Mouse (Mus musculus): ENCODE data around the gene Eif4enif1. TPM values are rescaled to one million over a fixed set of nuclear protein-coding genes. Genes with fewer than 3 reads are reported as not detected.

Eif4enif1 gene
- polyA plus RNA-seq, 2 experiments: 22.3 to 35.9 TPM

DNA sequence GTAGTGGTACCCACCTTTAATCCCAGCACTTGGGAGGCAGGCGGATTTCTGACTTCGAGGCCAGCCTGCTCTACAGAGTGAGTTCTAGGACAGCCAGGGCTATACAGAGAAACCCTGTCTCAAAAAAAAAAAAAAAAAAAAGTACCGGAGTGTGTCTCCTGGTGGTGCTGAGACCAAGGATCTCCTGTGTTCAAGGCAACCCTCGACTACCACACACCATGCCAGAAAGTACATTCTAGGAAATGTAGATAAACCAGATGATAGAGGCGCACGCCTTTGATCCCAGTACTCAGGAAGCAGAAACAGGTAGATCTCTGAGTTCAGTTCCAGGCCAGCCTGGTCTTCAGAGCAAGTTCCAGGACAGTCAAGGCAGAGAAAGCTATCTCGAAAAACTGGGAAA is 64.9 kb downstream of the Eif4enif1 start:
- H3K4me2 ChIP-seq (ENCODE audit: low read depth): peak overlapping the region; percentile 90
- WGBS (ENCODE audit: insufficient replicate concordance): 24% methylated on average over 7 of the region's 7 CpGs
- no peaks in the 10 kb centered on the region for H3K27me3 ChIP-seq (ENCODE audit: control insufficient read depth, insufficient read depth, low read length)
- DNase-seq (ENCODE audit: low read depth in 3 of 3, low spot score in 3 of 3) (peak in 1 of 3 experiments; percentile 36), ATAC-seq (ENCODE audit: insufficient read depth) (no peak)
- peaks cover 18% of the 10 kb centered on the region for H3K36me3 ChIP-seq (replicated peaks; ENCODE audit: control insufficient read depth, insufficient read depth, low read depth)
- no peaks in the 10 kb centered on the region for H3K9me3 ChIP-seq (ENCODE audit: control insufficient read depth, low read length)
- no peak overlapping the region; the same call in 1 of the 2 replicates for H3K27ac ChIP-seq
- TF ChIP-seq CTCF (IDR thresholded peaks at IDR 0.05; ENCODE audit: low read depth): no peak
- TF ChIP-seq EP300 (IDR thresholded peaks at IDR 0.05; ENCODE audit: low read depth): no peak
- H3K4me3 ChIP-seq (ENCODE audit: insufficient read depth in 1 of 2, low read depth in 2 of 2, low read length in 2 of 2): peak overlapping the region; percentile 72 to 100; a peak in 3 of 4 replicates
- peaks cover 6 to 15% of the 10 kb centered on the region in 2 experiments; a peak in 3 of 4 replicates for H3K4me1 ChIP-seq (replicated peaks; ENCODE audit: control insufficient read depth in 2 of 2, insufficient read depth in 2 of 2, low read length in 1 of 2)
- peak overlapping the region; percentile 99 for H3K9ac ChIP-seq (replicated peaks)

DNA sequence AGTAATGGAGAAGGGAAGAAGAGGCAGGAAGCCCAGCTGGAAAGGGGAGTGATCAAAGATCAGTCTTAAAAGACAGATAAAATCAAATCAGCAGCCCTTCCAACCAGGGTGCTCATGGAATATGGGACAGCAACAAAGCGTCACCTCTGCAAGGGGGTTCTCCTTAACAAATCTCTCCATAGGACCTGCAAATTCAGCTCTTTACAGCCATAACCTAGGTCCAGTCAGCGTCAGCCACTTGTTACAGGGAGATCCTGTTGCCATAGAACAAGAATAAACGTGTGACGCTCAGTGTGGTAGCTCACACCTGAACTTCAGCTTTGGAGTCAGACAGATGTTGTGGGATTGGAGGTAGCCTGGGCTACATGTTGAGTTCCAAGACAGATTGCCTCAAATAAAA is 67.0 kb downstream of the Eif4enif1 start:
- peaks cover 6 to 15% of the 10 kb centered on the region in 2 experiments; a peak in 3 of 4 replicates for H3K4me1 ChIP-seq (replicated peaks; ENCODE audit: control insufficient read depth in 2 of 2, insufficient read depth in 2 of 2, low read length in 1 of 2)
- DNase-seq (ENCODE audit: low read depth in 3 of 3, low spot score in 3 of 3) (no peak), ATAC-seq (ENCODE audit: insufficient read depth) (no peak)
- no peaks in the 10 kb centered on the region; the same call in 1 of the 2 replicates for H3K36me3 ChIP-seq (replicated peaks; ENCODE audit: control insufficient read depth, insufficient read depth, low read depth)
- WGBS (ENCODE audit: insufficient replicate concordance): 67% methylated on average over 4 of the region's 4 CpGs
- H3K9me3 ChIP-seq (ENCODE audit: control insufficient read depth, low read length): no peaks in the 10 kb centered on the region
- no peak overlapping the region for H3K27ac ChIP-seq
- no peak overlapping the region for H3K9ac ChIP-seq (replicated peaks)
- H3K27me3 ChIP-seq (ENCODE audit: control insufficient read depth, insufficient read depth, low read length): no peaks in the 10 kb centered on the region
- TF ChIP-seq CTCF (IDR thresholded peaks at IDR 0.05; ENCODE audit: low read depth) (no peak), EP300 (IDR thresholded peaks at IDR 0.05; ENCODE audit: low read depth) (no peak)
- no peak overlapping the region for H3K4me2 ChIP-seq (ENCODE audit: low read depth)
- no peak overlapping the region for H3K4me3 ChIP-seq (ENCODE audit: insufficient read depth in 1 of 2, low read depth in 2 of 2, low read length in 2 of 2)

DNA sequence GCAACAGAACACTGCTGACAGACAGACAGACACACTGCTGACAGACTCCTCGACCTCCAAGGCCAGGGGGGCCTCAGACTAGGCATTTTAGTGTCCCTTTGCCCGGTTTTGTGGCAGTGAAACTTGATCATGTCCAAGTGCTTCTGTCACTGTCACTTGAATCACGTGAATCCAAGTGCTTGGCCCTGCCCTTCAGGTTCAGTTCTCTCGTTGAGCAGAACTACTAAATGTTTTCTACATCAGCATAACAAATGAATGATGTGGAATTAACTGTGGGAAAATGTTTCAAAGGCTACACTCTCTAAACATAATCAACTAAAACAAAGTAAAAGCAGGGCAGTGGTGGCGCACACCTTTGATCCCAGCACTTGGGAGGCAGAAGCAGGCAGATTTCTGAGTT is 76.2 kb downstream of the Eif4enif1 start:
- Histone ChIP-seq H3K27ac (no peak overlapping the region), H3K4me3 (ENCODE audit: insufficient read depth in 1 of 2, low read depth in 2 of 2, low read length in 2 of 2) (no peak overlapping the region), H3K27me3 (ENCODE audit: control insufficient read depth, insufficient read depth, low read length) (no peaks in the 10 kb centered on the region), H3K9ac (replicated peaks) (no peak overlapping the region), H3K36me3 (replicated peaks; ENCODE audit: control insufficient read depth, insufficient read depth, low read depth) (no peaks in the 10 kb centered on the region), H3K4me2 (ENCODE audit: low read depth) (no peak overlapping the region), H3K9me3 (ENCODE audit: control insufficient read depth, low read length) (no peaks in the 10 kb centered on the region; the same call in none of the 2 replicates), H3K4me1 (replicated peaks; ENCODE audit: control insufficient read depth in 2 of 2, insufficient read depth in 2 of 2, low read length in 1 of 2) (no peaks in the 10 kb centered on the region)
- no peak for TF ChIP-seq CTCF (IDR thresholded peaks at IDR 0.05; ENCODE audit: low read depth)
- no peak for TF ChIP-seq EP300 (IDR thresholded peaks at IDR 0.05; ENCODE audit: low read depth)
- ATAC-seq (ENCODE audit: insufficient read depth) (no peak), DNase-seq (ENCODE audit: low read depth in 3 of 3, low spot score in 3 of 3) (no peak)
- WGBS (ENCODE audit: insufficient replicate concordance): 51% methylated on average over 5 of the region's 5 CpGs

DNA sequence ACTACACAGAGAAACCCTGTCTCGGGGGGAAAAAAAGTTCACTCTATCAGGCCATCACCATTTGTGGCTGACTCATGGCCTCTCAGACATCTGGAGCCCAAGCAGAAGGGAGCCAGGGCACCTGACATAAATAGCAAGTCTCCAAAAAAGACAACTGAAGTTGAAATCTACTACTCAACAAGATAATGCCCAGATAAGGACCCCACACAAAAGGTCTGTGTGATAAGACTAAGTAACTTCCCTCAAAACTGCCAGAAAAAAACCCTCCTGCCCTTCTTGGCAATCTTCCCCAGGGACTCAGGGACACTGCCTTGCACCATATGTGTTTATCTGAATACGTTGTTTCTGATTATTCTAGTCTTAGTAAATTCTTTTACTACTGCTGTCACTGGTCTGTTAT is 77.5 kb downstream of the Eif4enif1 start:
- no peak for ATAC-seq (ENCODE audit: insufficient read depth)
- no peaks in the 10 kb centered on the region for H3K36me3 ChIP-seq (replicated peaks; ENCODE audit: control insufficient read depth, insufficient read depth, low read depth)
- H3K4me3 ChIP-seq (ENCODE audit: insufficient read depth in 1 of 2, low read depth in 2 of 2, low read length in 2 of 2): no peak overlapping the region
- no peak overlapping the region for H3K9ac ChIP-seq (replicated peaks)
- no peaks in the 10 kb centered on the region for H3K4me1 ChIP-seq (replicated peaks; ENCODE audit: control insufficient read depth in 2 of 2, insufficient read depth in 2 of 2, low read length in 1 of 2)
- DNase-seq (ENCODE audit: low read depth in 3 of 3, low spot score in 3 of 3): no peak
- no peak overlapping the region for H3K27ac ChIP-seq
- H3K27me3 ChIP-seq (ENCODE audit: control insufficient read depth, insufficient read depth, low read length): no peaks in the 10 kb centered on the region
- H3K9me3 ChIP-seq (ENCODE audit: control insufficient read depth, low read length): no peaks in the 10 kb centered on the region; the same call in none of the 2 replicates
- TF ChIP-seq EP300 (IDR thresholded peaks at IDR 0.05; ENCODE audit: low read depth) (no peak), CTCF (IDR thresholded peaks at IDR 0.05; ENCODE audit: low read depth) (no peak)
- H3K4me2 ChIP-seq (ENCODE audit: low read depth): no peak overlapping the region
- WGBS (ENCODE audit: insufficient replicate concordance): 33% methylated on average over 2 of the region's 2 CpGs

DNA sequence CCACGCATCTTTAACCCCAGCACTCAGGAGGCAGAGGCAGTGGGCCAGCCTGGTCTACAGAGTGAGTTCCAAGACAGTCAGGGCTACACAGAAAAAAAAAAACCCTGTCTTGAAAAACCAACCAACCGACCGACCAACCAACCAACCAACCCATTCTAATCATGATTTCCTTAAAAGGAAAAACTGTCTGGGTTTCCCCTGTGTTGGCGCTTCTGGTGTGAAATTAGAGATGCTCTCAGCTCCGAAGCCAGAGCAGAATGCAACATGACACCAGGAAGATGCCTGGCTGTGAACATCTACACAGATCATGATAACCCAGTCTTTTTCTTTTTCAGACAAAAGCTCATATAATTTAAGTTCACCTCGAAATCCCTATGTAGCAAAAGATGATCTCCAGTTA is 80.7 kb downstream of the Eif4enif1 start:
- TF ChIP-seq CTCF (IDR thresholded peaks at IDR 0.05; ENCODE audit: low read depth) (no peak), EP300 (IDR thresholded peaks at IDR 0.05; ENCODE audit: low read depth) (no peak)
- Histone ChIP-seq H3K36me3 (replicated peaks; ENCODE audit: control insufficient read depth, insufficient read depth, low read depth) (no peaks in the 10 kb centered on the region), H3K9me3 (ENCODE audit: control insufficient read depth, low read length) (no peaks in the 10 kb centered on the region; the same call in none of the 2 replicates), H3K27ac (no peak overlapping the region), H3K27me3 (ENCODE audit: control insufficient read depth, insufficient read depth, low read length) (no peaks in the 10 kb centered on the region), H3K9ac (replicated peaks) (no peak overlapping the region), H3K4me1 (replicated peaks; ENCODE audit: control insufficient read depth in 2 of 2, insufficient read depth in 2 of 2, low read length in 1 of 2) (peaks cover 0 to 2% of the 10 kb centered on the region in 2 experiments; a peak in 1 of 4 replicates), H3K4me2 (ENCODE audit: low read depth) (no peak overlapping the region), H3K4me3 (ENCODE audit: insufficient read depth in 1 of 2, low read depth in 2 of 2, low read length in 2 of 2) (no peak overlapping the region)
- no peak for DNase-seq (ENCODE audit: low read depth in 3 of 3, low spot score in 3 of 3)
- ATAC-seq (ENCODE audit: insufficient read depth): no peak
- WGBS (ENCODE audit: insufficient replicate concordance): 69% methylated on average over 6 of the region's 6 CpGs

All from liver, embryonic 14.5 days (tissue).